Mouse (Mus musculus): ENCODE data around the gene Cdh13. TPM values are rescaled to one million over a fixed set of nuclear protein-coding genes. Genes with fewer than 3 reads are reported as not detected.

The Cdh13 gene
- polyA plus RNA-seq, 1 experiment from 2014 or later, result 5.6 TPM

DNA sequence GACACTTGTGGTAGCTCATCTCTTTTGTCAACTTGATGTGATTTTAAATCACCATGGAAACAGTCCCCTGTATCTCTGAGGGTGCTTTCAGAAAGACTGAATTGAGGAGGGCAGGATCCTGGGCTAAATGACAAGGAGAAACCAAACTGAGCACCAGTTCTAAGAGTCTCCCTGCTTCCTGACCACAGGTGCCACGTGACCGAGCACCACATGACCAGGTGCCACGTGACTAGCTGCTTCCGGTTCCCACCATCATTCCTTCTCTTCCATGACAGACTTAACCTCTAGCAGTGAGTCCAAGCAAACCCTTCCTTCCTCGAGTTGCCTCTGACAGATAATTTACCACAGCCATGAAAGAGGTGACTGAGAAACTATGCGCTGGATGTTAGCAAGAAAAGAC lies 280.5 kb downstream of the Cdh13 start:
- H3K9me3 ChIP-seq (ENCODE audit: control insufficient read depth), result no peaks in the 10 kb centered on the region
- no peak for ATAC-seq
- no peak overlapping the region for H3K9ac ChIP-seq (ENCODE audit: low read depth, low read length)
- H3K36me3 ChIP-seq (ENCODE audit: control insufficient read depth, insufficient read depth), result no peaks in the 10 kb centered on the region
- H3K27me3 ChIP-seq (replicated peaks; ENCODE audit: control insufficient read depth, insufficient read depth, low read length), result no peaks in the 10 kb centered on the region
- TF ChIP-seq CTCF (IDR thresholded peaks at IDR 0.05; ENCODE audit: low read depth), result no peak
- H3K4me2 ChIP-seq (replicated peaks; ENCODE audit: low read depth), result no peak overlapping the region
- no peak overlapping the region for H3K4me3 ChIP-seq (ENCODE audit: low read depth, low read length)
- WGBS, result 60% methylated on average over 6 of the region's 6 CpGs
- H3K27ac ChIP-seq (ENCODE audit: low read depth, low read length), result no peak overlapping the region
- no peaks in the 10 kb centered on the region for H3K4me1 ChIP-seq (replicated peaks; ENCODE audit: control insufficient read depth, insufficient read depth, low read length)

DNA sequence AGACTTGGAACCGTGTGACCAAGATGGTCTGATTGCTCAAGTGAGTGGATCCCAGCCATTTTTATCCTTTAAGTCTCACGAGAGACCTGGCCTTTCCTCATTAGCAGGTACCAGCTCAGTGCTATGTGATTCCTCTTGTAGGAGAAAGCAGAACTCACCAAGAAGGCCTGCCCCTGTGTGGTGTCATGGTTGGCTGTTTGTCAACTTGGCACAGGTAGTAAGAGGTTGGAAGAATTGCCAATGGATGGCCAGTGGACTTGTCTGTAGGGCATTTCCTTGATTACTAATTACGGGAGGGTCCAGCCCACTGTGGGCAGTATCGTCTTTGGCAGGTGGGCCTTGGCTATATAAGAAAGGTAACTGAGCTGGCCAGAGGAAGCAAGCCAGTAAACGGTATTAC lies 281.7 kb downstream of the Cdh13 start:
- Histone ChIP-seq H3K9ac (ENCODE audit: low read depth, low read length) (no peak overlapping the region), H3K9me3 (ENCODE audit: control insufficient read depth) (no peaks in the 10 kb centered on the region), H3K4me1 (replicated peaks; ENCODE audit: control insufficient read depth, insufficient read depth, low read length) (no peaks in the 10 kb centered on the region), H3K4me3 (ENCODE audit: low read depth, low read length) (no peak overlapping the region), H3K27ac (ENCODE audit: low read depth, low read length) (no peak overlapping the region), H3K36me3 (ENCODE audit: control insufficient read depth, insufficient read depth) (no peaks in the 10 kb centered on the region), H3K27me3 (replicated peaks; ENCODE audit: control insufficient read depth, insufficient read depth, low read length) (no peaks in the 10 kb centered on the region), H3K4me2 (replicated peaks; ENCODE audit: low read depth) (no peak overlapping the region)
- no peak for ATAC-seq
- WGBS, result 87% methylated on average over 5 of the region's 5 CpGs
- TF ChIP-seq CTCF (IDR thresholded peaks at IDR 0.05; ENCODE audit: low read depth), result no peak

DNA sequence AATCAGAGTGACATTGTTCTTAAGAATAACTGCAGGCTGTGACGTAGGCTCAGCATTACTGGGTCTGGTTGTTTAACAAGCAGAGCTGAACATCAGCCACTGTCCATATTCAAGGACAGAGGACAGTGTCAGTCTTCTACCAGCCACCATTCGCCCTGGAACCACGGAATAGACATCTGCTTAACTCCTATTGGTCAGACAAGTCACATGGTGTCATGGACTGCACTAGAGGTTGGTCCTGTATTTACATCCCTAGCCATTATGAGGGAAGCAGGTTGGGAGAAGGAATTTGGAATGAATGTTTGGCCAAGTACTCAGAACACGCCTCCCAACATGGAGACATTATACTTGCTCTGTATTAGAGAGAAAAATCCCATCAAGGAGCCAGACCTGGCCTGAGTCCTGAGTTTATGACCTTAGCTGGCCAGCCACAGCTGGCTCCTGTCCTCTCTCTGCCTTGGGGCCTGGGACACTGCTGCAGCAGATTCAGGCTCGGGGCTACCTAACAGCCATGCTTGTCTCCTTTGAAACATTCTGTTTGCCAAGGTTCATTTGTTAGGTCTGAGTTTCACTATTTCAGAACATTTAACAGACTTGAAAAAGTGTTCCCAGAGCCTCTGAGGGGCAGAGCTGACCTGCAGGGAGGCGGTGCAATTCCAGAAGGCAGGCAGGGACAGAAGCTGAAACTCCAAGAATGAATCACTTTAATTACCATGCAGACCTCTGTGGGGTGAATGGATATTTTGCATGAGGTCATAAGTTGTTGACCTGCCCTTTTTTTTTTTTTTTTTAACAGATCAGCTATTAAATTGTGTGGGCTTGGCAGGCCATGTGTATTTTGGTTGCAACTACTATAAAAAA lies 282.6 kb downstream of the Cdh13 start:
- H3K4me1 ChIP-seq (replicated peaks; ENCODE audit: control insufficient read depth, insufficient read depth, low read length), result no peaks in the 10 kb centered on the region
- H3K9ac ChIP-seq (ENCODE audit: low read depth, low read length), result no peak overlapping the region
- TF ChIP-seq CTCF (IDR thresholded peaks at IDR 0.05; ENCODE audit: low read depth), result no peak
- H3K4me2 ChIP-seq (replicated peaks; ENCODE audit: low read depth), result no peak overlapping the region
- H3K36me3 ChIP-seq (ENCODE audit: control insufficient read depth, insufficient read depth), result no peaks in the 10 kb centered on the region
- H3K4me3 ChIP-seq (ENCODE audit: low read depth, low read length), result no peak overlapping the region
- H3K27ac ChIP-seq (ENCODE audit: low read depth, low read length), result no peak overlapping the region
- no peaks in the 10 kb centered on the region for H3K27me3 ChIP-seq (replicated peaks; ENCODE audit: control insufficient read depth, insufficient read depth, low read length)
- H3K9me3 ChIP-seq (ENCODE audit: control insufficient read depth), result no peaks in the 10 kb centered on the region
- ATAC-seq, result no peak
- 72% methylated on average over 6 of the region's 6 CpGs for WGBS

DNA sequence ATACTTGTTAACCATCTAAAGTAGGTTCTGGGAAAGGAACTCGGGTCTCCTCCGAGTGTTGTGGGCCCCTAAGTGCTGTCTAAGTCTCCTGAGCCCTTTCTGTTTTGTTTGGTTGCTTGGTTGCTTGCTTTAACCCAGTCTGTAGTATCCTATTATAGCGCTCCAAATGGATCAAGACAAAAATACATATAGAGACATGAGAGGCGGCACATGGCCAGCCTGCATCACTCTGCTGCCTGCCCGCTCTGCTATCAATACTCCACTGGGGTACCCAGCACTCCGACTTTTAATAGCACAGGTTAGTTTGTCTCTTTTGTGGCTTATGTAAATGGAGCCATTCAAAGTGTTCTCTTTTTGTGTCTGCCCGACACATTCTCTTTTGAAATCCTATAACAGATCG lies 285.8 kb downstream of the Cdh13 start:
- WGBS, result 83% methylated on average over 8 of the region's 8 CpGs
- no peak for ATAC-seq

DNA sequence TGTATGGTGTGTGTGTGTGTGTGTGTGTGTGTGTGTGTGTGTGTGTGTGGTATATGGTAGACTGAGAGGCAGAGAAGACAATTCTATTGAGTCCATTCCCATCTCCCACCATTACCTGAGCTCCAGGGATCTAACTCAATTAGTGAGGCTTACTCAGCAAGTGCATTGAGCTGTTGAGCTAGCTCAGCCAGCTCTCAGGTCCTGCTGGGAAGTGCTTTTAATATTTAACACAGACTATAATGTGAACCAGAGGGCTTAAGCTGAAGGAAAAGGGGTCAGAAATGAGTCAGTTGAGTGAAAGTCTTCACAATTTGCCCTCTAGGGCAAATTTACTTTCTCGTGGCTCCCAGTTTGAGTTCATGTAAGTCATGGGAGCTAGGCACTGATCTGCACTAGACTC lies 297.7 kb downstream of the Cdh13 start:
- Histone ChIP-seq H3K4me1 (replicated peaks; ENCODE audit: control insufficient read depth, insufficient read depth, low read length) (no peaks in the 10 kb centered on the region), H3K4me2 (replicated peaks; ENCODE audit: low read depth) (no peak overlapping the region), H3K27me3 (replicated peaks; ENCODE audit: control insufficient read depth, insufficient read depth, low read length) (no peaks in the 10 kb centered on the region), H3K36me3 (ENCODE audit: control insufficient read depth, insufficient read depth) (no peaks in the 10 kb centered on the region), H3K4me3 (ENCODE audit: low read depth, low read length) (no peak overlapping the region), H3K9me3 (ENCODE audit: control insufficient read depth) (no peaks in the 10 kb centered on the region), H3K9ac (ENCODE audit: low read depth, low read length) (no peak overlapping the region), H3K27ac (ENCODE audit: low read depth, low read length) (no peak overlapping the region)
- no peak for TF ChIP-seq CTCF (IDR thresholded peaks at IDR 0.05; ENCODE audit: low read depth)
- WGBS, result 74% methylated on average over 1 of the region's 1 CpGs
- no peak for ATAC-seq

More for the DNA sequence above, 285.8 kb downstream of the Cdh13 start:
- Histone ChIP-seq H3K4me1 (replicated peaks; ENCODE audit: control insufficient read depth, insufficient read depth, low read length) (no peaks in the 10 kb centered on the region), H3K9ac (ENCODE audit: low read depth, low read length) (no peak overlapping the region), H3K9me3 (ENCODE audit: control insufficient read depth) (no peaks in the 10 kb centered on the region), H3K27me3 (replicated peaks; ENCODE audit: control insufficient read depth, insufficient read depth, low read length) (no peaks in the 10 kb centered on the region), H3K27ac (ENCODE audit: low read depth, low read length) (no peak overlapping the region), H3K4me2 (replicated peaks; ENCODE audit: low read depth) (no peak overlapping the region), H3K4me3 (ENCODE audit: low read depth, low read length) (no peak overlapping the region), H3K36me3 (ENCODE audit: control insufficient read depth, insufficient read depth) (no peaks in the 10 kb centered on the region)
- TF ChIP-seq CTCF (IDR thresholded peaks at IDR 0.05; ENCODE audit: low read depth), result no peak

DNA sequence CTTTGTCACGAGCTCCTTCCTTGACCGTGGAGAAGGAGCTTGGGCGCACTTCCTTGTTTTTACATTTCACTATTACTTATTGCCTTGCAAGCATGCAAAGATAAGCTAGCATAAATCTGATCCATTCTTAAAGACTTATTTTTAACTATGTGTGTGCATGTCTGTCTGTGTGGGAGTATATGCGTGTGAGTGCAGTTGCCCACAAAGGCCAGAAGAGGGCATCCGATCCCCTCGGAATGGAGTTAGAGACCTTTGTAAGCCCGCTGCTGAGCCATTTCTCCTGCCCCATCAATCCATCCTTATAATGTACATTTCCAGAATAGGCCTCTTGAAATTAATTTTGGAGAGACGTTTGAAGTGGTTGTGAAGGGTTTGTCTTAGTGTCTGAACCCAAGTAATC lies 298.7 kb downstream of the Cdh13 start:
- Histone ChIP-seq H3K27ac (ENCODE audit: low read depth, low read length) (no peak overlapping the region), H3K27me3 (replicated peaks; ENCODE audit: control insufficient read depth, insufficient read depth, low read length) (no peaks in the 10 kb centered on the region), H3K36me3 (ENCODE audit: control insufficient read depth, insufficient read depth) (no peaks in the 10 kb centered on the region), H3K4me2 (replicated peaks; ENCODE audit: low read depth) (no peak overlapping the region), H3K4me3 (ENCODE audit: low read depth, low read length) (no peak overlapping the region), H3K4me1 (replicated peaks; ENCODE audit: control insufficient read depth, insufficient read depth, low read length) (no peaks in the 10 kb centered on the region), H3K9ac (ENCODE audit: low read depth, low read length) (no peak overlapping the region), H3K9me3 (ENCODE audit: control insufficient read depth) (no peaks in the 10 kb centered on the region)
- no peak for ATAC-seq
- WGBS, result 95% methylated on average over 8 of the region's 8 CpGs
- no peak for TF ChIP-seq CTCF (IDR thresholded peaks at IDR 0.05; ENCODE audit: low read depth)
